Mouse (Mus musculus): ENCODE data around the gene Gsdmc4.
"Not testable (repeated sequence)": the region's sequence is repeated elsewhere in the genome, so short reads cannot be mapped to it uniquely, and the experiment has no call there.

The Gsdmc4 gene

GRCm38 (mm10) chr15:63912197-63912596 lies at the start of gene Gsdmc4:
Gene Gsdmc4, minus strand, starts transcription at chr15:63912297.
- DNase-seq (ENCODE audit: low read depth): not testable (repeated sequence)

- no peak for DNase-seq (ENCODE audit: low read depth)
Observed at GRCm38 (mm10) chr15:63960542-63960941, 48.4 kb upstream of the Gsdmc4 start.

GRCm38 (mm10) chr15:63957553-63957952 lies 45.5 kb upstream of the Gsdmc4 start:
- no peak for DNase-seq (ENCODE audit: low read depth)

GRCm38 (mm10) chr15:63953256-63953655 lies 41.2 kb upstream of the Gsdmc4 start:
- no peak for DNase-seq (ENCODE audit: low read depth)

- DNase-seq (ENCODE audit: low read depth): no peak
Observed at GRCm38 (mm10) chr15:63941221-63941620, 29.1 kb upstream of the Gsdmc4 start.

GRCm38 (mm10) chr15:63932656-63933055 lies 20.6 kb upstream of the Gsdmc4 start:
- no peak for DNase-seq (ENCODE audit: low read depth)

- DNase-seq (ENCODE audit: low read depth): no peak
Observed at GRCm38 (mm10) chr15:63931404-63931803, 19.3 kb upstream of the Gsdmc4 start.

GRCm38 (mm10) chr15:63930107-63931041 lies 18.3 kb upstream of the Gsdmc4 start:
- DNase-seq (ENCODE audit: low read depth): no peak

GRCm38 (mm10) chr15:63926201-63926600 lies 14.1 kb upstream of the Gsdmc4 start:
- DNase-seq (ENCODE audit: low read depth): no peak

GRCm38 (mm10) chr15:63924484-63924883 lies 12.4 kb upstream of the Gsdmc4 start:
- DNase-seq (ENCODE audit: low read depth): no peak

GRCm38 (mm10) chr15:63921618-63922017 lies 9.5 kb upstream of the Gsdmc4 start:
- DNase-seq (ENCODE audit: low read depth): not testable (repeated sequence)

GRCm38 (mm10) chr15:63919728-63920127 lies 7.6 kb upstream of the Gsdmc4 start:
- not testable (repeated sequence) for DNase-seq (ENCODE audit: low read depth)

GRCm38 (mm10) chr15:63916584-63916983 lies 4.5 kb upstream of the Gsdmc4 start:
- not testable (repeated sequence) for DNase-seq (ENCODE audit: low read depth)

GRCm38 (mm10) chr15:63909896-63910295 lies 2.2 kb downstream of the Gsdmc4 start:
- DNase-seq (ENCODE audit: low read depth): not testable (repeated sequence)

GRCm38 (mm10) chr15:63895560-63896353 lies 16.3 kb downstream of the Gsdmc4 start:
- peak; percentile 44 for DNase-seq (ENCODE audit: low read depth)

GRCm38 (mm10) chr15:63888440-63888839 lies 23.7 kb downstream of the Gsdmc4 start:
- DNase-seq (ENCODE audit: low read depth): not testable (repeated sequence)

GRCm38 (mm10) chr15:63887949-63888348 lies 24.1 kb downstream of the Gsdmc4 start:
- DNase-seq (ENCODE audit: low read depth): not testable (repeated sequence)

- not testable (repeated sequence) for DNase-seq (ENCODE audit: low read depth)
Observed at GRCm38 (mm10) chr15:63878458-63878857, 33.6 kb downstream of the Gsdmc4 start, which contains the start of gene Gsdmc3. Gene Gsdmc3, minus strand, starts transcription at chr15:63878558.

- DNase-seq (ENCODE audit: low read depth): not testable (repeated sequence)
Observed at GRCm38 (mm10) chr15:63876160-63876559, 35.9 kb downstream of the Gsdmc4 start.

GRCm38 (mm10) chr15:63861965-63862364 lies 50.1 kb downstream of the Gsdmc4 start:
- DNase-seq (ENCODE audit: low read depth): peak; percentile 7

Data from c-Kit-positive CD71-positive TER-119-negative erythroid progenitor cells, embryonic 14.5 days (primary cell).